Mouse (Mus musculus) embryonic fibroblast, embryonic 13.5 days (primary cell): ENCODE measurements around the gene Cept1.

Experiments
- CTCF ChIP-seq: IDR thresholded peaks from 2 replicates; pipeline ENCODE4 v1.5.1; 2011; ENCODE audit warnings: mild to moderate bottlenecking, control low read depth, low read length, moderate library complexity, borderline replicate concordance; ENCODE audit not compliant: insufficient read depth
- POLR2A ChIP-seq: IDR thresholded peaks from 2 replicates; pipeline ENCODE4 v1.6.1; 2011; ENCODE audit warnings: low read depth, mild to moderate bottlenecking, control low read depth, low read length, moderate library complexity

DNA sequence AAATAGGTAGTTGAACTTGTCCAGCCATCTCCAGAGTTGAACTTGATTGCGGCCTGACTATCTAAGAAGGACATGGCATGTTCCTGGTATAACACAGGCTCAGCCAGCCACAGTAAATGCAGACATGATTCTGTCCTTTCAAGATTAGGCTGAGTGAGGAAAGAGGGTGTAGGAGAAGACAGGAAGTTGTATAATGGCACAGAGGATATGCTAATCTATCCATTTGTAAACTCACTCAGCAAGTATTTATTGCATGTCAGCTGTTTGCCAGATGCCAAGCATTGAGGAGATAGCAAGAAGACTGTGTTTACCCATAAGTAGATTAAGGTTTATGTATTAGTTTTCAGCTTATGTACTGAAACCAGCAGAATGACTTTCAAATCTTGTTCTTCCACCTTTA lies 54.9 kb downstream of the Cept1 start:
- TF ChIP-seq POLR2A (no peak), CTCF (no peak)
